Mouse (Mus musculus): ENCODE measurements around the gene Vcl. TPM values are rescaled to one million over a fixed set of nuclear protein-coding genes. Genes with fewer than 3 reads are reported as not detected.

Gene Vcl
- total RNA-seq, 1 experiment from 2014 or later, result 39.3 TPM

DNA sequence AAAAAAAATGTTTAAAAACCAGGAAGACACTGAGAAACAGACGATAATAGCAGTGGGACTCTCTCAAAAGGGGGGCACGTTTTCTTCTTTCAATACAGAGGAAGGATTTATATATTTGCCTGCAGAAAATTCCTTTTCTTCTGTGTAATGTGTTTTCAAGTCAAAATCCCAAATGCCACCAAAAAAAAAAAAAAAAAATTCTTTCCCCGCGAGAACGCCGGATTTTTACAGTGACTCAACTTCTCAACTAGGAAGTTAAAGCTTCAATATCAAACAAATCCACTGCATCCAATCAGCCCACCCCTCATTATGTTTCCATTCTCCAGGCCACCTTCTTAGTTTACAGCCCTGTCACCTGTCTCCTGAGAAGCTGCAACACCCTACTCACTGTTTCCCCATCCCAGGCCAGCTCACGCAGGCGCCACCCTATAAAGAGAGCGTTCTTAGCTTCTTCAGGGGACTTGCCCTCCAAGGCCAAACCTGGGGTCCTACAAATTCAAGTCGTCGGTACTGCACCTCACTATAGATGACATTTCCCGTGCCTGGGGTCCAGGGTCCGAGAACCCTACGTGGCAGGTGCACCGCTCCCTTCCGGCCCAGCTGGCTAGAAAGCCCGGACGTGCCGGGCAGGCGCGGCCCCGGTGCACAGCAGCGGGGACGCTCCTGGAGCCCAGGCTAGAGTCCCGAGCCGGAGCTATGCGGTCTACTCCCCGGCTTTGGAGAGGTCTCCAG lies 122.3 kb downstream of the Vcl start:
- ATAC-seq (ENCODE audit: extremely low read depth, insufficient number of reproducible peaks, low FRiP score, poor library complexity, severe bottlenecking), result no peak

DNA sequence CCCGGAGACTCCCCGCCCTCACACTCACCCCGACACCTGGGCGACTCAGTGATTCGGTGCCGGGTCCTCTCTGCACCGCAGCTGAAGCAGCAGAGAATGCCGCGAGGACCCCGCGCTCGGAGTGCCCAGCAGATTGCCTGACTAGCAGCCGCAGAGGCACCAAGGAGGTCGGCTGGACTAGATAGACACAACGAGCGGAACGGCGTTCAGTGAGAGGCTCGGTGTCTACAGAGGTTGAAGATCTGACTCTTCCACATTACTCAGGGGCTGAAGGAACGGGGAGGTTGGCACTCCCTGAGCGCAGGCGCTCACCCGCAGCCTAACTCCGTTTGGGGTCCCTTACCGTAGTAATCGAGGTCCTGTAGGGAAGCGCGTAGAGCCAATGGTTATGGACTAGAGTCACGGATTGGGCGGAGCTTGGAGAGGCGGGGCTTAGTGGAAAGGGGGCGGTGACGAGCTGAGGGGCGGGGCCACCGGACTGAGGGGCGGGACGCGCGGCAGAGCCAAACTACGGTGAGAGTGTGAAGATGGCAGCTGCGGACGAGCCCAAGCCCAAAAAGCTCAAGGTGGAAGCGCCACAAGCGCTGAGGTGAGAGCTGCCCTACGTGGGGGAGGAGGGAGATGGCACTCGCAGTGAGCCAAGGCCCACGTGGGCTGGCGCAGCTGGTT lies 123.0 kb downstream of the Vcl start, which contains the start of the genes Ap3m1 and Adk:
Ap3m1 (minus strand) TSS at position 397 of the 669 bp plus-strand sequence.
Adk (plus strand) TSS at position 463 of the 669 bp plus-strand sequence.
- peak; percentile 92 for ATAC-seq (ENCODE audit: extremely low read depth, insufficient number of reproducible peaks, low FRiP score, poor library complexity, severe bottlenecking)

DNA sequence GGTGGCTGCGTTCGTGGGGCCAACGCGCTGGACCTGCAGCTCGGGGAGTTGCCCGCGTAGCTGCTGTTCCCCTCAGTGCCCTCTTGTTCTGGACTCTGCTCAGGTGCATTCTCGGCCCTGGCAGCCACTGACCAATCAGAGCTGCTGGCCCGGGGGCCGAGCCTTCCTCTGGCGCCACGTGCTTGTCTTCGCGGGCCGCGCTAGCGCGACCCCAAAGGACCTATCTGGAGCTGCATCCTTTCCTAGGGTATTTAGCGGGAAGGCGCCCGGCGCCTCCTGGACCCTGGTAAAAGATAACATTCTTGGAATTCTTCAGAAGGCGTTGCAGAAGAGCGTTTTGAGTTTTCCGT lies 123.6 kb downstream of the Vcl start:
- no peak for ATAC-seq (ENCODE audit: extremely low read depth, insufficient number of reproducible peaks, low FRiP score, poor library complexity, severe bottlenecking)

DNA sequence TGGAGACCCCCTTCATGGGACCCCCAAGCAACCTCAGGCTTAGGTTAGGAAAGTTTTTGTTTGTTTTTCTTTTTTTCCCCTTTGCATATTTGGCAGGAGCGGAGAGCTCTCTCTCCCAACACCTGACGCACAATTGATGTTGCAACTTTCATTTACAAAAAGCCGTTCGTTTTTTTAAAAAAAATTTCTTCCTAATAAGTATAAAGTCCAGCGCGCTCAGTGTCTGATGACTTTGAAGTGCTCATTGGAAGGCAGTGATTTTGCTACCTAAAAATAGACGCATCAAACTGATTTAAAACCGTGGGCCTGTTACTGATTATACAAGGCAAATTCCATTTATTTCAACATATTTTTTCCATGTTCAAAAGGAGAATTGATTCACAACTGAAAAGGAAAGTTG lies 124.0 kb downstream of the Vcl start:
- no peak for ATAC-seq (ENCODE audit: extremely low read depth, insufficient number of reproducible peaks, low FRiP score, poor library complexity, severe bottlenecking)

DNA sequence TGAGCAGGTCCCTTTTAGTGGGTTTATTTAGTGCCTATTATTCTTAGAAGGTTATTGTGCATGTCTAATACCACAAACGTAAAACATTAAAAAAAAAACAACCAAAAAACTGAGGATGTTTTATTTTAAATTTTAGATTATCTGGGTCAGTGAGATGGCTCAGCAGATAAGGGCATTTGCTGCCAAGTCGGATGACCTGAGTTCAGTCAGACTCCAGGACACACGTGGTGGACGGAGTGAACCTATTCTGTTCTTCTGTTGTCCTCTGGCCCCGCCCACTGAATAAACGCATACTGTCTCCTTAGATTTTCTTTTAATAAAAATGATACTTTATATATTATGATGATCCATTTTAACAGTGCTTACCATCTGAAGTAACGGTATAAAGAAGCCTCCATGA lies 124.4 kb downstream of the Vcl start:
- ATAC-seq (ENCODE audit: extremely low read depth, insufficient number of reproducible peaks, low FRiP score, poor library complexity, severe bottlenecking), result no peak

DNA sequence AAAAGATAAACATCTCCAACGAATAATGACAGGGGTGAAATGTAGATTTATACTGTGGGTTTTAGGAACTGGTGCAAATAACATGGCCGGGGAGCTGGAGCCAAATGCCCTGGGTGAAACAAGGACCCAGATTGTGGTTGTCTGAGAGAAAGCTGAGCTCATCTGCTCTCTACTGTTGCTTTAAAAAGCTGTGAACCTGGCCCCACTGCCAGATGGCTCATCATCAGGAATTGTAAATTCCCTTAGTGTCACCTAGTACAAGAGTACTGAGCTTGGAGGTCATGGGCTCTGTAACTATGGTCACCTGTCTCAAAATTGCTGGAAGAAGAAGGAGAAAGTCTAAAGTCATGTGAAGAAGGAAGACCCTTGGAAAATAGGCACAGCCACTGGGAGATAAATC lies 129.8 kb downstream of the Vcl start:
- no peak for ATAC-seq (ENCODE audit: extremely low read depth, insufficient number of reproducible peaks, low FRiP score, poor library complexity, severe bottlenecking)

DNA sequence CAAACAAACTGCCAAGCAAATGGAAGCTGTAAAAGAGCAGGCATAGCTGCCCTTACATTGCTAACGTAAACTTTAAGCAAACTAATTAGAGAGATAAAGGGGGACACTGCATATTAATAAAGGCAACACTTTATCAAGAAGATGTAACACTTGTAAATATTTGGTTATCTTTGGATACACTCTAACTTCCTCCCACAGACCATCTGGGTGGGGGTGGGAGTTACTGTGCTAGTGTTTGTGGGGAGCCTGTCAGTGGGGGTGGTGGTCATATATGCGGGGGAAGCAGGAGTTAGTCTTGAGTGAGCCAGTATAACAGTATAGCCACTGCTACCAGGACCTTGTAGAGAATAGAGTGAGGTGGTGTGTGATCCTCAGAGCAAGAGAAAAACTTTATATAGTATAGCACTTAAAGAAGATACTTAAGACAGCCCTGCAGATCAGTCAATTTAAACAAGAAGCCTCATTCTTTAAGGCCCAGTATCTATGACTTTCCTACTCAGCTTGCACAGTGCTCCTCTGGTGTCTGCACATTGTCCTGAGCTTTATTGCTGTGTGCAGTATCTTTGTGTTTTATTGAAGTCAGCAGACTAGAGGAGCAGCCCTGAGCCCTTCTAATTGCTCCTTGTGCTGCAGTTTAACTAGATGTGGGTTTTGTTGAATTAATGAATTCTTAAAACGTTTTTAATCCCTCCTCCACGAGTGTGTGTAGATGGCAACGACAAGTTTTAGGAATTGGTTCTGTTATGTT lies 133.7 kb downstream of the Vcl start:
- no peak for ATAC-seq (ENCODE audit: extremely low read depth, insufficient number of reproducible peaks, low FRiP score, poor library complexity, severe bottlenecking)

DNA sequence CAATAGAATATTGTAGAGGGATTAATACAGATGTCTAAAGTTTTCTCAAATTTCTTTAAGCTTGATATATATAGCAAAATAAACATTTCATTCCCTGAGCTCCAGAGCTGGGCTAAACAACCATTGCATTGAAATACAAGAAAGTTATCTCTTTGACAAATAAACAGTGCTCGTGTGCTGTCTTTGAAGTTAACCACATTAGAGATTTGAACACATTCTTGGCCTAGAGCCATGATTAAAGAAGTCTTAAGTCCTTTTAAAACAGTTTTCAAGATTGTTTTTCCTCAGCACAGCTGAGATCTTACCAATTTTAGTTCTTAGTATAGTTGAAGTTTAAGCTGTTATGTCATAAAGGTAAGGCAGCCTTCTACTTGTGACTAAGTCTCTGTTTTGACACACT lies 135.1 kb downstream of the Vcl start:
- ATAC-seq (ENCODE audit: extremely low read depth, insufficient number of reproducible peaks, low FRiP score, poor library complexity, severe bottlenecking), result no peak

DNA sequence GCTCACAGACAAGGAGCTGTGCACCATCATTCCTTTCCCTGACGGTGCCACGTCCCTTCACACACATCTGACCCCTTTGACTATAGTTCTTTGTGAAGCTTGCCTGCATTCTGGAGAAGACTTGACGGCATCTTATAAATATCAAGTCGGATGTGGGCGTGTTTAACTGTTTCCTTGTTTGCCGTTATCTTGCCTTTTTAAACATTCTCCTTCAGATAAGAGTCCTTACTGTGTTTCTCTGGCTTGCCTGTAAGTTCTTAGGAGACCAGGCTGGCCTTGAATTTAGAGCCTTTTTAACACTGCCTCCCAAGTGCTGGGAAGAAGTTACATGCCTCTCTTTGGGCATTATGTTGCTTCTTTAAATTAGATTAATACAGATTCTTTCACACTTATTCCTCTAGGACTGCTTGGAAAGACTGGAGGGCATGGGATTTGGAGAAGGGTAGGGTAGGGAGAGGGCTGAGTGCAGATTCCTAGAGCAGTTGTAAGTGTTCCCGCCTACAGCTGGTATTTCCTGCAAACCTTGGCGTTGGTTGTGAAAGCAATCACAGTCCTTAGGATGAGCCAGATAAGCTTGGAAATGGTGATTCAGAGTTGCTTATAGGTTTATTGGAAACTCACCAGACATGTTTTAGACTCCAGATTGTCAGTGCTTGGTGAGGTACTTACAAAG lies 136.4 kb downstream of the Vcl start:
- no peak for ATAC-seq (ENCODE audit: extremely low read depth, insufficient number of reproducible peaks, low FRiP score, poor library complexity, severe bottlenecking)

DNA sequence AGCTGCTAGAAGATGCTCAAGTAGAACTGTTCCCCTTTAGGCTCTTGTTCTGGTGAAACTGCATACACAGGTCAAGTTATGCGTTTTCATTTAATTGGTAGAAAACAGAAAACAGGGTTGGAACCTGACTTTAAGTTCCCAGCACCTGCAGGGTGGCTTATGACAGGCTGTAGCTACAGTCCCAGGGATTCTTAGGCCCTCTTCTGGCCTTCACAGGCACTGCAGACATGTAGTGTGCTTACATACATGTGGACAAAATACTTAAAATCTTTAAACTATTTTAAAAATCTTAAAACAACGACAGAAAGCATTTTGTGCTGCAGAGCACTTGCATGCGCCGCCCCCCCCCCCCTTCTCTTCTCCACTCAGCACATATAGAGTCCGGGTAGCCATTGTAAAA lies 140.4 kb downstream of the Vcl start:
- 0 out of 2 replicates have a peak, but pooled peaks have one; percentile 30 for ATAC-seq (ENCODE audit: extremely low read depth, insufficient number of reproducible peaks, low FRiP score, poor library complexity, severe bottlenecking)

DNA sequence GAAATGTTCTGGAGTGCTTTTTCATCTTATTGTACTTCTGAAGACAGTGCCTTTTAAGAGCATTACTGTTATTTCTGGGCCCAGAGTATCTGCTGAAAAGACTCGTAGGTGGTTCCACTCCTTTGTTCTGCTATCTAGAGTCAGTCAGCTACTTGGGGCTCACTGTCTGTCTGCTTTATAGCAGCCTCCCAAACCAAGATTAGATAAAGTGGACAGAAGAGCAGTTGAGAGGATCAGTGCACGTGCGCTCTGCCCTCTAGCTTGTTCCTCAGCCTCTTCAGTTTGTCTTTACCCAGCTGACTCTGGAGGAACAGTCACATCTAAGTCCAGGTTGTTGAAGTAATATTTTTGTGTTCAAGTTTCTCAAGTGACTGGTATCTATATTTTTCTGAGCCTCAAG lies 144.8 kb downstream of the Vcl start:
- ATAC-seq (ENCODE audit: extremely low read depth, insufficient number of reproducible peaks, low FRiP score, poor library complexity, severe bottlenecking), result no peak

DNA sequence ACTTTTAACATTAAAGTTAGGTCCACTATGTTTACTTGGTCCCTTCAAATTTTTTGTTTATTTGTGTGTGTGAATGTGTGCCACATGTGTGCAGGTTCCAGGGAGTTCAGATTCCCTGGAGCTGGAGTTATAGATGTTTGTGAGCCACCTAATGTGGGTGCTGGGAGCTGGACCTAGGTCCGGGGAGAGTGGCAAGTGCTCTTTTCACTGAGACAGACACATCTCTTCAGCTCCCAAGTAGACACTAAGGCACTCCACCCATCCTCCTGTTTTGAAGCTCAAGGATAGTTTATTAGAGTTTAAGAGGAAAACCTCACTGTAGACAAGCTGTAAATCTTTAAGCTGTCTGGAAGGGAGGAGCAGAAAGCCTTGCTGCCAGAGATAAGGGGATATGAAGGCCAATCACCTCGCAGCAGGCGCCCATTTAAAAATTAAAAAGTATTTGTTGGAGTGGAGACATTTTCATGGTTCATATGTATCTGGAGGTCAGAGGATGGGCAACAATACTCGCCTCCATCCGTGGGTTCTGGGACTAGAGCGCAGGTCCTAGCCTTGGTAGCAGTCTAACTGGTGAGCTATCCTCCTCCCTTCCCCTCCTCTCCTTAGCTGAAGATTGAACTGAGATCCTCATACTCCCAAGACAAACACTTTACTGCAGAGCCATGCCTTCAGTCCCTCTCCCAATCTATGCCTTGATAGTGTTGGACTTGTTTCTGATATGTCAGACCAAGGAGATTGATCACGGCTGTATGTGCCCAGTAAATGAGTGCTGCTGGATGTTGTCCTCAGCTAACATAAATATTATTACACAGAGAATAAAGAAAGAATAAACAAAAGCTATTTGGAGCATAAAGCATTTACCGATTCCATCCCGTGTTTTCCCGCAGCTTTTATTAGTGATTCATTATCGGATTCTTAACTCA lies 145.5 kb downstream of the Vcl start:
- ATAC-seq (ENCODE audit: extremely low read depth, insufficient number of reproducible peaks, low FRiP score, poor library complexity, severe bottlenecking), result no peak

DNA sequence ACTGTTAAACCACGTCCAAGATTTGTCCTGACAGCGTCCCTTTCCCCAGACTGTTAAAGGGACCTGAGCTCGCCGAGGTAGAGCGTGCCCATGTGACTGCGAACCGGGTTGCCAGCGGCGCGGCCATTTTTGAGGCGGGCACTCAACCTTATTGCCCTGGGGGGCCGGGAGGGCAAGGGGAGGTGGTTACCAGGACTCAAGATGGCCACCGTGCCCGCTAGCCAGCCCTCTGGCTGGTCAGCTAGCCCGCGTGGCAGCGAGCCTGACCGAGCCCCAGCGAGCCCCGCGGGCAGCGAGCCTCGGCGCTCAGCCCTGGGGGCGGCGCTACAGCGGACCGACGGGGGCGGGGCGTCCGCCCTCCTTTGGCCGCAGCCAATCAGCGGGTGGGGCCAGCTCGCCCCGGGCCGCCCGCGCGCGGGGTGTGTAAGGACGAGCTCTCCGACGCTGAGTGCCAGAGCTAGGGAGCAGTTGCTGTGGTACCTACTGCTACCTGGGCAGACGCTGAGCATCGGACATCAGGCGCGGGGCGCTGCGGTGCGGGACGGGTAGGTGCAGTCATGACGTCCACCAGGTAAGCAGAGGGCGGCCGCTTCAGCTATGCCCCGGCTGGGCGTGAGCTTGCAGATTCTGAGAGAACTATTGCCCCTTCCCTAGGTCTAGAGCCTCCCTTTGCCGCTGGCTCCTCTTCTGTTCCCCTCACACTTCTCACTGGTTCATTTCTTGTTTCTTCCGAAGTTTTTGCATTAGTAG lies 146.7 kb downstream of the Vcl start:
- ATAC-seq (ENCODE audit: extremely low read depth, insufficient number of reproducible peaks, low FRiP score, poor library complexity, severe bottlenecking), result peak; percentile 90

DNA sequence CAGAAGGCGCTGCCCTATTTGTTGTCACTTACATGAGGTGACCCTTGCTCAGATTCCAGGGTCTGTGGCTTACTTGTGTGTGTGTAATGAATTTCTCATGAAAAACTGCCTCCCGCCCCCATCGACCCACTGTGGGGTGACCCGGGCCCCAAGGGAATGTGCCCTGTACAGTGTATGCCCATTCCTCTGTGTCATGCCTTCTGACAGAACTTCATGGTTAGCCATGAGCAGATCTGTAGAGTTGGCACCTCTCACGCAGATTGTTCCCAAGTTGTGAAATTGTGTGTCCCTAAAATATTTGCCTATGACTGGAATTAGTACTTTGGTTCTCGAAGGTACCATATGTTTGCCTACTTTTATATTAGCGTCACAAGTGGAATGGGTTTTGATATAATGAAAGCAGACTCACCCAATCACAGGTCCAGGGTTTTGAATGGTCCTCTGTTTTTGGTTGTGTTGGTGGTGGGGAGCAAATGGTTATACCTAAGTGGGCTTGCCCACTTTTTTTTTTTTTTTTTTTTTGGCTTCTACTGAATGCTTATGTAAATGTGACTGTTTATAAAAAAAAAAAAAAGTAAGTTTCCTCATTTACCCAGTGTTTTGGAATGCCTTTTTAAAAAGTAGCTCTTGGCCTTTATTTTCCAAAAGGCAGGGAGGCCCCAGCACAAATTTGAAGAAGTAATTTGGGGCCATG lies 147.4 kb downstream of the Vcl start:
- ATAC-seq (ENCODE audit: extremely low read depth, insufficient number of reproducible peaks, low FRiP score, poor library complexity, severe bottlenecking), result no peak

DNA sequence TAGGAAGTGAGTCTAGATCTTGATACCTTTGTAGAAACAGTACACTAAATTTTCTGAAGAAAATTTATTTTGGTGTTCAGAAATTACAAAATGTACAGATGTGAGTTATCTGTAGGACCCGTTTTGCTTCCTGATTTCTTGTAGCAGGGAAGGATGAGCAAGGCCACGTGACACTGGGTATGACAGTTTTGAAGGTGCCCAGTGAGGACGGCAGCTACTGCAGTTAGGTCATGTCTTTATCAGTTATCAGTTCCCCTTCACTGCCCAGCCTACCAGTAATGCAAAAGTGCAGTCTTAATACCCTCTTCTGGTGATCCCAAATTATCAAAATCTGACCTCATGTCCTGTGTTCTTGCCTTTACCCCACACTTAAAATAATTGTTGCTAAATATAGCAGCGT lies 148.7 kb downstream of the Vcl start:
- ATAC-seq (ENCODE audit: extremely low read depth, insufficient number of reproducible peaks, low FRiP score, poor library complexity, severe bottlenecking), result no peak

DNA sequence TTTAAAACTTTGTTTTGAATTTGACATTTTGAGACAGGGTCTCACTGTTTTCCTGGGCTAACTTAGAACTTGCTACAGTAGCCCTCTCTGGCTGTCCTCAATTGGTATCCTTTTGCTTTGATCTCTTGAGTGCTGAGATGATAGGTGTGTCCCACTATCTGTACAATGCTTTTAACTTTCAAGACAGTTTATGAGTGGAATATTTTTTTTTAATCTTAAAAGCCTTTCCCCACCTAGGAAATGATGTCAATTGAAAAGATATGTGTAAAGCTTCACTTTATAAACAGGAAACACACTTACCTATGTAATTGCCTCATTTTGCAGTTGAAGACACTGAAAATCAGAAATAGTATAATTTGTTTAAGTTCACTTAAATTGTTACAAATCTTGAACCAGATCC lies 149.3 kb downstream of the Vcl start:
- ATAC-seq (ENCODE audit: extremely low read depth, insufficient number of reproducible peaks, low FRiP score, poor library complexity, severe bottlenecking), result no peak

DNA sequence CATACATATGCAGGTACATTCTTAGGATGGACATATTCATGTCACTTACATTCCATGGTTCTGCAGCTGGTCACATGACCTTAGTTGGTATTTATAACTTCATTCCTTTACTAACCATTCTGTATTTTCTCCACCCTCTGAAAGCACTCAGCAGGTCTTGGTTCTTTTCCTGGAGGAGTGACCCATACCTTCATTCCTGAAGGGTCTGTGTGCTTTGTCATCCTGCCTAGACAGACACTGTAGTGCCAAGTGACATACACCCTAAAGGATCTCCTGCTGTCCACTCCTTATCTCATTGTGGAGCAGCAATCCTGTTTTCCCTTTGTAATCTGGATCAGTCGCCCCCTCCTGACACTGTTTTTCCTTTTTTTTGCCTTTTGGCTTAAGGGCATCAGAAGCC lies 153.6 kb downstream of the Vcl start:
- no peak for ATAC-seq (ENCODE audit: extremely low read depth, insufficient number of reproducible peaks, low FRiP score, poor library complexity, severe bottlenecking)
